Mouse (Mus musculus) c-Kit-positive CD71-positive TER-119-positive erythroid progenitor cells, embryonic 14.5 days (primary cell): Measurements from ENCODE around the gene Psmg4.

Source experiments
- DNase-seq: peaks from one replicate; pipeline ENCODE4 v3.0.0-alpha.2; 2013; ENCODE audit warnings: low spot score

The Psmg4 gene

DNA sequence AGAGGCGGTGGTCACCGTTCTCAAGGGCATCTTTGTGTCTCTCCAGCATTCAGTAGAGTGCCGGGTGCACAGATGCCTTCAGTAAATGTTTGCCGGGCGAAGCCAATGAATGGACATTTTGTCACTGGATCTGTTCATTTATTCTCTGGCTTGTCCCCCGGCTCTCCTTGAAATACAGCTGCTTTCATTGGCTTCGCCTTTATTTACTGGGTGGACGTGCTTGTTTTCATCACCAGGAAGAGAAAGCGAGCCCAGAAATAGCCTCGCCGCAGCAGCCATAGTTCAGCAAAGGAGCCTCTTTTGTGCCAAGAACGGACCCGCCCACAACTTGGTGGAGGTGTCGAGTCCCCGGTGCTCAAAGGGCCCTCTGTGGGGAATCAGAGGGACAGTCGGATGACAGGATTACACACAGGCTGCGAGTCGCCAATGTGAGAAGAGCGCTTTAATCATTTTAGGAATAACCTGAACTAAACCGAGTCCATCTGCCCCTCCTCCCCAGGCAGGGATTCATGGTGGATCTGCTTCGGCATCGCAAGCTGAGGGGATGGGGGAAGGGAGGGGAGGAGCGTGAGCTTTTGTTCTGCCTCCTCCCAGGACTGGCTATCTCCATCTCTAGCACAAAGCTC, 13.9 kb upstream of the Psmg4 start:
- DNase-seq, result no peak

DNA sequence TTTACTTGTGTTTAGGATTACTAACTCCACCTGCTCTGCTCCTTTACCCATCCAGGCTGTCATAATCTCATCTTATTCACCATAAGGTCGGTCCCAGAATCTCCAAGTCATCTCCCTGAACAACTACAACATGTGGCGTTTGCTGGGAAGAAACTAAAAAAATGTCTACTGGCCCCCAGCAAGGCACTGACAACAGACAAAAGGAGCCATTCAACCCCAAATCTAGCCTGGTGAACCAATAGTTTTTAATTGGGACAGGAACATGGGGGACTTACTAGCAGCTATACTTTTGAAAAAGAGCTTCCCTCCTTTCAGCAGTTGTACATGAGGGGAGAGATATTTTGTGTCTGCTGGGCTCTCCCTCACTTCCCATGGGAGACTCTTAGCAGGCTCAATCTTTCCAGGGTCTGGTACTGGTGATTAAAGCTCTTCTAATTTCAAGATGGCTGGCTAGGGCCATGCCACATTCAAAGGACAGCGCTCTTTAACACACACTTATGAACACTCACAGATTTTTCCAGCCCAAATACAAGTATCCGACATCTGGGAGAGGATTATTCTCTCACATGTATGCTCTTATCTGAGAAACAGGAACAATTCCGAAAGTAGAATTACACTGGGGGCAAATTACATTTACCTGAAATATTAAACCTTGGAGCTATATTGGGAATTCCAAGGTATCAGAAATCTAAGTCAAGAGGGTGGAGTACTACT, 13.1 kb upstream of the Psmg4 start:
- DNase-seq, result no peak

DNA sequence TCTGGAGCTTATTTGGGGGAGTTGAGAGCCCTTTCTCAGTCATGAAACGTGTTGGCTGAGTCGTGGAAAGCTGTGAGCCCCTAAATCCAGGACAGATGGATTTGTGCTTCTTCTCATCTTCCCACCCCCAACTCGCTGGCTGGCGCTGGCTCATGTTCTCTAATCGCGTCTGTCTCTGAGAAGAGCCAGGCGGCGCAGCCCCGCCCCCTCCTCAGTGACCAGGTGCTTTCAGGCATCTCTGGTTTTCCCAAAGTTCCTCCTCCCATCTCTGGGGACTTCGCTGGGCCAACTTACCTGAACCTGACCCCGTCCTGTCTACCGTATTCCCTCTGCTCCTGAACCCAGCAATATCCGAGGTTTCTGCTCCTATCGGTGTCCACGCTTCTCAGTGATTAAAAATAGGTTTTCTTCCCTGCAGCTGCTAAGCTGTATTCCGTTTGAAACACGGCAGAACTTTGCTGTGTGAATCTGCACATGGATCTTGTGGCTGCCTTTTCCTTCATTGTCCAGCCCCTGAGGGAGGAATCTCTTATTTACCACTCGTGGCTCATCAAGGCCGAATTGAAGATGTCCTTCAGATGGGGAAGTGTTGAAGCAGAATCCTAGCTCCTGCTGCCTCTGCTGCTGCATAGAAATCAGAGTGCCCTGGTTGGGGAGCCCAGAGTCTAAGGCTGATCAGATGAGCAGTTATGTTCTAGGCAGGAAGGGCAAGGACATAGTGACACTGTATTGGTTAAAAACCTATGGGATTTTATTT, 12.3 kb upstream of the Psmg4 start:
- no peak for DNase-seq

- no peak for DNase-seq
These were observed 11.3 kb upstream of the Psmg4 start for GRCm38 (mm10) chr13:34151425-34151824.

- no peak for DNase-seq
These were observed 10.1 kb upstream of the Psmg4 start for GRCm38 (mm10) chr13:34152695-34153094.

DNA sequence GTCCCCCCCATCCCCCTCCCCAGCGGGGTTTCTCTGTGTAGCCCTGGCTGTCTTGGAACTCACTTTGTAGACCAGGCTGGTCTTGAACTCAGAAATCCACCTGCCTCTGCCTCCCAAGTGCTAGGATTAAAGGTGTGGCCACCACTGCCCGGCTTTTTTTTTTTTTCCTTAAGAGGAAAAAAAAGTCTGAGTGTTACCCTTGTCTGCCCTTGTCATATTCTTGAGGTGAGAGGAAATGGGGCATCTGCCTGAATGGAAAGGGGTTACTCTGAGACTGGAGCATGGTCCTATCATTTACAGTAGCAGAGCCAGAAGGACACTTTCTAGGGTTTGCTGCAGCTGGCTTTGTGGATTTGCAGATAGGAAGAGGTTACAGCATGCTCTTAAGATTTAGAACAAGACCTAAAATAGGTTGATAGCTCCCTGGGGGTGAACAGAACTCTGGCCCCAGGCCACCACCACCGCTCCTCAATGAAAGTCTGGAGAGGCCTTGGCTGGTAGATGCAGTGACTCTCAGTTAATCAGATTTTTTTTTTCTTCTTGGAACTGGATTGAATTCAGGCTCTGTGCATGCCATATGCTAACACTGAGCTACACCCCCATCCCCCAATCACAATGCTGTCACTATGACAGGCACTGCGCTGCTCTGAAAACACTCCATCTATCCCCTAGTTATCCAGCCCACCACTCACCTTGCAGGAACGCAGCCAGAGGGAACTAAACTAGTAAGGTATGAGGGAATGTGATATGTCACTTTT, 9.3 kb upstream of the Psmg4 start:
- DNase-seq, result no peak

GRCm38 (mm10) chr13:34154217-34154930, 8.4 kb upstream of the Psmg4 start:
- peak; percentile 66 for DNase-seq

DNA sequence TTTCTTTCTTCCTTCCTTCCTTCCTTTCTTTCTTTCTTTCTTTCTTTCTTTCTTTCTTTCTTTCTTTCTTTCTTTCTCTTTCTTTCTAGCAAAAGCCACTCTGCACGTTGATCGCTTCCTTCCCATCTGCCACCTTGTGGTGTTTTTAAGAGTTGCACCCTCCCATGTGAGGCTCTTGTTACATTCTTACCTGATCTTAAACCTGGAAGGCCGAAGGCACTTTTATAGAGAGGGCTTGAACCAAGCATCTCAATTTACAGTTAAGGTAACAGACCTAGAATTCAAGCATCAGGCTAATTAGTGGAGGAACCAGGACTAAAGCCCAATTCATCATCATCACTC, 7.9 kb upstream of the Psmg4 start:
- DNase-seq, result peak; percentile 66

DNA sequence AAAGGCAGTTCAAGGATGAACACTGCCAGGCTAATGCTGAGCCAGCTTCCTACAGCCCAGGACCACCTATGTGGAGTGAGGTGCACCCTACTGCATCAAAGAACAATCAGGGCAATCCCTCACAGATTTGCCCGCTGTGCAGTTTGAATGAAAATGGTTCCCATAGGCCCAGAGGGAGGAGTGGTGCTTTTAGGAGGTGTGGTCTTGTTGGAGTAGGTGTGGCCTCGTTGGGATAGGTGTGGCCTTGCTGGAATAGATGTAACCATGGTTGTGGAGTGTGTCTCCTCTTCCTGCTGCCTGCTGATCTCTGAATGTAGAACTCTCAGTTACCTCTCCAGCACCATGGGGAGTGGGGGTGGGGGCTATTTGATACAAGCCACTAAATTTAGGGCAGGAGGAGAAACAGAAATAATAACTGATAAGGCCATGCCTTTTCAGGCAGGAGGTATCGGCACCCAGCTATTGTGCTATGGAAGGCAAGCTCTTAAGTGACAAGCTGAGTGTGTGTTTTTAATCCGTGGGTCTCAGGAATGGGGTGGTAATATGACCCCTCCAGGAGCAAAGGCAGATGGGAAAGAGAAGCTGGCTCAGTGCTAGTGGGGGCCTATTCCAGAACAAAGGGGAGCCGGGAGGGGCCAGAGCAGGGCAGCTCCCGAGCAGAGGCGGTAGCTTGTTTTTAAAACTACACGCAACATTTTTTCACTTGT, 6.5 kb upstream of the Psmg4 start:
- DNase-seq, result peak; percentile 30

- DNase-seq, result no peak
These were observed 6.0 kb upstream of the Psmg4 start for GRCm38 (mm10) chr13:34156840-34157185.

GRCm38 (mm10) chr13:34157596-34158157, 5.1 kb upstream of the Psmg4 start:
- no peak for DNase-seq

DNA sequence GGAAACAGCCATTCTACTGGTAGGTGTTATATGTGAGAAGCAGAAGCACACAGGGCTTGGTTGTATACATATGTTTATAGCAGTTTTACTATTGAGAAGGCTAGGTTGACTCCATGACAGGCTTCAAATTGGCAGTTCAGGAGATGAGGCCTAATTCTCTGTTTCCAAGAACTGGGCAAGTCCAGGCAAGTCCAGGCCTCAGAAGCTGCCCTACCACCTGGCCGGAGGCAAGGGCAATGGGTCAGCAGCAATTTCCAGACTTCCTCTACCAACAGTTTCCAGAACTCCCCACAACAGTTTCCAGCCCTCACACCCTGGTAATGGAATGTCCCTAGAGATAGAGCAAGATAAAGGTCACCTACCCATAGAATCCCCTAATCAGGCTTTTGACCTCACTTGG, 2.8 kb upstream of the Psmg4 start:
- no peak for DNase-seq

DNA sequence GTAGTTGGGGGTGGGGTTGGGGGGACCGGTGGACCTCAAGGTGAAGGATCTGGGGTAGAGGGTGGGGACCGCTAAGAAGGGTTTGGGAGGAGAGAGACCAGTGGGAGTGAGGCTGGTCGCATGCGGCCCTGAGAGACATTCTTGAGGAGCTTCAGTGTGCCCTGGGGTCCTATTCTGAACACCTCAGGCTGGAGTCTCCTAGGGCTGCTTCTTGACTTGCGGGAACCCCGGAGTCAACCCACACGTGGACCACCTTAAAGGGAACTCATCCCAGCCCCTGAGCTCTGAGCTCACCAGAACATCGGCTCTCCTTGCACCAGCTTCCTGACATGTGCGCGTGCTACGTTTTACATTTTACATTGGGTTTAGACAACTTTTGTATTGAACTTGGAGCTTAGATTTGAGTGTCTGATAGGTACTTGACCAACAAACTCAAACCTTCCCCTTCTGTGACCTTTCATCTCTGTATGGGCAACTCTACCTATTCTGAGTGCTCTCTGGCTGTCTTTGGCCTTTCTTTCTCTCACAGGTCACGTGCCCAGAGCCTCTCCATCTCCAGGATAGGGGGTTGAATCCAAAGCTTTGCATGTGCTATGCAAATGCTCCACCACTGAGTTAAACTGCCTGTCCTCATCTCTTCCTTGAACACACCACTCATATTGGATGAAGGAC, 676 bp downstream of the Psmg4 start:
- DNase-seq, result no peak

DNA sequence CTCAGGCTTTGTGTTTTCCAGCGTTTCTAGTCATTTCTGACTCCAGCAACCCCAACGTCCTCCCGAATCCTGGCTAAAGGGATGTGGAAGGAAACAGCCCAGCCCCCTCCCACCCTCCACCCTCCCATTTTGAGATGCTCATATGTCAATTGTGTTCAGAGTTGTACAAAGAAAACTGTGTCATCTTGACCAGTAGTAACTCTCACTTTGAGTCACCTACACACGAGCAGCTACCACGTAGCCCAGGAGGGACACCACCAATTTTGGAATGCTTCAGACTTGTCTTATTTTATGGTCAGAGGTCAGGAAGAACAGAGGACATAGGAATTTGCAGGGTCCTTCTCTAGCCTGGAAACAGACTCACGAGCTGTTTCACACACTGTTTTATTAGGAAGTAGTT, 11.3 kb downstream of the Psmg4 start:
- no peak for DNase-seq

GRCm38 (mm10) chr13:34181624-34182023, 18.9 kb downstream of the Psmg4 start:
- no peak for DNase-seq

DNA sequence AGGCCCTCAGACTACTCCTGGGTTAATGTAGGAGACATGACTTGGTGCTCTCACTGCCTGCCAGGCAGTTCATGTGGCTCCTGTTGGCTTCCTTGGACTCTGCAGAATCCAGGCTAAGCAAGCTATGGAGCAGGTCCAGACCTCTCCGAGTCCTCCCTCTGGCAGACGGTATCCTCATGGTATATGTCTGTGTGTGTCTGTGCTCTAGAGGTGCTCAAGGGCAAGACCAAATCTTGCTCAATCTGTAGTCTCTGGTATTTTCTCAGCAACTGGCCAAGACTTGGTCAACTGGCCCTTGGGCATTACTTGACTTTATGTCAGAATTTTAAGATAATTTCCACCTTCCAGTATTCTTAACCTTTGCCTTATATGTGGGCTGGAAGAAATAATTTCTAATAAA, 22.6 kb downstream of the Psmg4 start:
- DNase-seq, result no peak

- peak; percentile 58 for DNase-seq
These were observed 24.8 kb downstream of the Psmg4 start for GRCm38 (mm10) chr13:34187571-34187970.

- no peak for DNase-seq
These were observed 29.8 kb downstream of the Psmg4 start for GRCm38 (mm10) chr13:34192414-34193191.

GRCm38 (mm10) chr13:34193384-34193783, 30.6 kb downstream of the Psmg4 start:
- no peak for DNase-seq

GRCm38 (mm10) chr13:34195676-34196075, 32.9 kb downstream of the Psmg4 start:
- DNase-seq, result no peak
